24 mouse cellular contexts compared by ENCODE assay signal in the genomic region with DNA sequence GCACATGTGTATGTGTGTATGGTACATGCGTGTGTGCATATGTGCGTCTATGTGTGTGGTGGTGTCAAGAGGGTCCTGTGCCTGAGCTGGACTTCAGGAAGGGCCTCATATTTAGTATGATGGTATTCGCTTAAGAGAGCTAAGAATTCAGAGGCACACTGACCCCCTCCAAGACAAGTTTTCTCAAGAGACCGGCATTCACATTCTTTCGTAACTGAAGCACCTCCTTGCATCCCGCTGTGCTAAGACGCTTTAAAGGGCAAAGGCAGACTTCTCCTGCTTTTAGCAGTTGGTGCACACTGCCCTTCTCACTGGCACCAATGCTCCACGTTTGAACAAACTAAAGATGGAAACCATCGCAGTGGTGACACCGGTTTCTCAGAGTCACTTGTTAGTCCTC.
"Had no signal": no experiment of that assay in that cellular context is flagged by ENCODE, and none has a peak within 500 bp of the region (broad histone marks: within the 10 kb centered on the region; RNA-seq: fewer than 3 reads in every experiment).

No protein-coding gene starts in this region.

- DNase-seq: gastrocnemius, adult 2 months; gastrocnemius, postnatal 10 days; gastrocnemius, postnatal 25 days; heart, adult 18-20 months; heart, postnatal 10 days; heart, postnatal 4 days; kidney, adult 18-20 months; kidney, adult 8-10 months; kidney, postnatal 10 days; kidney, postnatal 25 days; kidney, postnatal 4 days had no signal

- H3K9me3 ChIP-seq: heart, embryonic 10.5 days; heart, embryonic 12.5 days; hindbrain, embryonic 10.5 days; hindbrain, embryonic 12.5 days; intestine, embryonic 15.5 days; limb, embryonic 10.5 days; limb, embryonic 12.5 days had no signal

- H3K27ac ChIP-seq: gastrocnemius, adult 2 months; heart, embryonic 10.5 days; hindbrain, embryonic 10.5 days; hindbrain, embryonic 12.5 days; hindbrain, embryonic 14.5 days; intestine, embryonic 15.5 days; layer of hippocampus, adult 2 months; left cerebral cortex, adult 2 months; limb, embryonic 12.5 days had no signal

- H3K9ac ChIP-seq: heart, embryonic 12.5 days; hindbrain, embryonic 12.5 days; hindbrain, embryonic 14.5 days; intestine, embryonic 15.5 days; limb, embryonic 12.5 days had no signal

- H3K27me3 ChIP-seq: heart, embryonic 12.5 days; hindbrain, embryonic 12.5 days; intestine, embryonic 15.5 days had no signal

- H3K4me1 ChIP-seq: heart, embryonic 12.5 days; intestine, embryonic 15.5 days had no signal

- H3K36me3 ChIP-seq: heart, embryonic 10.5 days; heart, embryonic 12.5 days; hindbrain, embryonic 10.5 days; hindbrain, embryonic 12.5 days; intestine, embryonic 15.5 days; limb, embryonic 10.5 days; limb, embryonic 12.5 days had no signal

- ATAC-seq: hindbrain, embryonic 16.5 days; inflammation-experienced regulatory T-cells, adult 6 months; intestine, embryonic 15.5 days; intestine, postnatal 0 days had no signal

- H3K4me3 ChIP-seq: gastrocnemius, adult 2 months; heart, embryonic 10.5 days; heart, embryonic 12.5 days; hindbrain, embryonic 10.5 days; hindbrain, embryonic 12.5 days; intestine, embryonic 15.5 days; layer of hippocampus, adult 2 months; left cerebral cortex, adult 2 months; limb, embryonic 10.5 days; limb, embryonic 12.5 days had no signal

- H3K4me2 ChIP-seq: heart, embryonic 12.5 days; hindbrain, embryonic 12.5 days; hindbrain, embryonic 14.5 days; intestine, embryonic 15.5 days; limb, embryonic 12.5 days had no signal
